Mouse (Mus musculus) erythroblast, embryonic 14.5 days (primary cell): ENCODE results near the gene Agpat2.

Experiments used
- GATA1 ChIP-seq: IDR thresholded peaks from 2 replicates; pipeline ENCODE4 v1.6.1; 2012; ENCODE audit warnings: low read length, inconsistent platforms, mixed read lengths
- TAL1 ChIP-seq: IDR thresholded peaks from 3 replicates; pipeline ENCODE4 v1.6.1; 2012; ENCODE audit warnings: low read length, inconsistent platforms, mixed read lengths

DNA sequence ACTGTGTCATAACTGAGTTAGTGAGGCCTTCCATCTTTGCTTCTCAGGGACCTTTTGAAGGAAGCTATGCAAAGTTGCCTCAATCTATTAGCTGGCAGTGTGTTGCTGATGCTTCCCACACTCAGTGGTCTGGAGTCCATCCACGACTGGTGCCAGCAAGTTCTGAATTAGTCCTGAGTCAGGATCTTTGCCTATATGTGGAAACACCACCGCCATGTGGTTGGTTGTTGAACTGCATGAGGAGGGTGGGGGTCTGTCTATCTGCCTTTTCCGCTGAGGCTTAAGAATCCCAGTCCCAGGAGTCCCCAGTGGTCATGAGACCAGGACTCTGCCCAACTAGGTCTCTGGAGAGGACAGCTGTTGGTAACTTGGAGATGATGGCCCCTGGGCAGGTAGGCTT lies 34.2 kb downstream of the Agpat2 start:
- TF ChIP-seq GATA1 (no peak), TAL1 (no peak)
